Mouse (Mus musculus) forebrain, embryonic 13.5 days (tissue): ENCODE measurements around the gene Fndc3b. TPM values are rescaled to one million over a fixed set of nuclear protein-coding genes. Genes with fewer than 3 reads are reported as not detected.

Source experiments
- ATAC-seq: fragments of 200-750 bp; cut with Nextera tagmentation; 2 replicates; pipeline ENCODE4 v1.8.0; 2017
- H3K27ac ChIP-seq: fragments of 300-500 bp; sonication (generic); 2 replicates; pipeline ENCODE4 v1.5.1; 2015; ENCODE audit warnings: inconsistent platforms, mild to moderate bottlenecking, moderate library complexity
- H3K27me3 ChIP-seq: fragments of 300-500 bp; sonication (generic); 2 replicates; pipeline ENCODE4 v1.6.1; 2015; ENCODE audit warnings: mild to moderate bottlenecking, inconsistent platforms
- H3K36me3 ChIP-seq: fragments of 300-500 bp; sonication (generic); 2 replicates; pipeline ENCODE4 v1.6.1; 2015; ENCODE audit warnings: mild to moderate bottlenecking, inconsistent platforms; ENCODE audit not compliant: poor library complexity, severe bottlenecking
- H3K4me1 ChIP-seq: fragments of 300-500 bp; sonication (generic); 2 replicates; pipeline ENCODE4 v1.6.1; 2015; ENCODE audit warnings: inconsistent platforms
- H3K4me2 ChIP-seq: fragments of 300-500 bp; sonication (generic); 2 replicates; pipeline ENCODE4 v1.6.1; 2015; ENCODE audit warnings: inconsistent platforms, mild to moderate bottlenecking, moderate library complexity
- H3K4me3 ChIP-seq: fragments of 300-500 bp; sonication (generic); 2 replicates; pipeline ENCODE4 v1.5.1; 2015; ENCODE audit warnings: mild to moderate bottlenecking, inconsistent platforms
- H3K9ac ChIP-seq: fragments of 300-500 bp; sonication (generic); 2 replicates; pipeline ENCODE4 v1.6.1; 2015; ENCODE audit warnings: mild to moderate bottlenecking, inconsistent platforms
- H3K9me3 ChIP-seq: fragments of 300-500 bp; sonication (generic); replicated peaks from 2 replicates; pipeline ENCODE4 v1.6.1; 2016; ENCODE audit warnings: inconsistent platforms
- WGBS: fragments of 180-500 bp; shearing (Covaris S2); methylation state at CpG from one replicate; pipeline ENCODE4 v1.1.7; 2015; 5-methylcytosine and 5-hydroxymethylcytosine counted together
- polyA plus RNA-seq: library from polyadenylated mRNA; unstranded; fragments of >200 nt; fragmentation: Nextera tagmentation; extraction: Ambion mirVana; gene quantifications from 2 replicates; pipeline ENCODE4 v1.2.1, GENCODE M21; 2015

The Fndc3b gene
- polyA plus RNA-seq, 1 experiment from 2014 or later, result 5.6 TPM

GRCm38 (mm10) chr3:27475899-27476298 is 235.2 kb downstream of the Fndc3b start:
- H3K9me3 ChIP-seq, result no peaks in the 10 kb centered on the region
- ATAC-seq, result no peak
- WGBS, result 63% methylated on average over 7 of the region's 7 CpGs

GRCm38 (mm10) chr3:27473801-27474599 is 237.1 kb downstream of the Fndc3b start:
- no peaks in the 10 kb centered on the region for H3K9me3 ChIP-seq
- WGBS, result 94% methylated on average over 14 of the region's 14 CpGs
- no peaks in the 10 kb centered on the region for H3K27me3 ChIP-seq
- no peak overlapping the region for H3K27ac ChIP-seq
- H3K4me3 ChIP-seq, result no peak overlapping the region
- ATAC-seq, result no peak
- H3K9ac ChIP-seq, result no peak overlapping the region
- H3K36me3 ChIP-seq, result 0 out of 2 replicates have a peak, but pooled peaks cover 2% of the 10 kb centered on the region
- peaks cover 3% of the 10 kb centered on the region for H3K4me1 ChIP-seq
- H3K4me2 ChIP-seq, result no peak overlapping the region

More at GRCm38 (mm10) chr3:27475899-27476298, 235.2 kb downstream of the Fndc3b start:
- H3K27me3 ChIP-seq, result no peaks in the 10 kb centered on the region
- H3K27ac ChIP-seq, result no peak overlapping the region
- H3K4me3 ChIP-seq, result no peak overlapping the region
- H3K4me1 ChIP-seq, result peaks cover 11% of the 10 kb centered on the region
- 0 out of 2 replicates have a peak, but pooled peaks cover 2% of the 10 kb centered on the region for H3K36me3 ChIP-seq
- H3K4me2 ChIP-seq, result no peak overlapping the region
- H3K9ac ChIP-seq, result no peak overlapping the region

- no peak for ATAC-seq
- Histone ChIP-seq H3K4me1 (no peaks in the 10 kb centered on the region), H3K27ac (no peak overlapping the region), H3K9me3 (no peaks in the 10 kb centered on the region), H3K36me3 (0 out of 2 replicates have a peak, but pooled peaks cover 2% of the 10 kb centered on the region), H3K4me2 (no peak overlapping the region), H3K27me3 (no peaks in the 10 kb centered on the region), H3K4me3 (no peak overlapping the region), H3K9ac (no peak overlapping the region)
- 98% methylated on average over 3 of the region's 3 CpGs for WGBS
Observed at GRCm38 (mm10) chr3:27472846-27473245, 238.3 kb downstream of the Fndc3b start.

GRCm38 (mm10) chr3:27470781-27471180 is 240.3 kb downstream of the Fndc3b start:
- H3K9ac ChIP-seq, result no peak overlapping the region
- ATAC-seq, result no peak
- no peak overlapping the region for H3K27ac ChIP-seq
- 90% methylated on average over 8 of the region's 8 CpGs for WGBS
- no peaks in the 10 kb centered on the region for H3K27me3 ChIP-seq
- H3K4me1 ChIP-seq, result no peaks in the 10 kb centered on the region
- H3K4me2 ChIP-seq, result no peak overlapping the region
- no peak overlapping the region for H3K4me3 ChIP-seq
- 0 out of 2 replicates have a peak, but pooled peaks cover 2% of the 10 kb centered on the region for H3K36me3 ChIP-seq
- H3K9me3 ChIP-seq, result no peaks in the 10 kb centered on the region

- H3K9me3 ChIP-seq, result no peaks in the 10 kb centered on the region
- no peaks in the 10 kb centered on the region for H3K4me1 ChIP-seq
- no peak overlapping the region for H3K9ac ChIP-seq
- H3K27ac ChIP-seq, result no peak overlapping the region
- ATAC-seq, result no peak
- H3K36me3 ChIP-seq, result 0 out of 2 replicates have a peak, but pooled peaks cover 2% of the 10 kb centered on the region
- no peaks in the 10 kb centered on the region for H3K27me3 ChIP-seq
- no peak overlapping the region for H3K4me2 ChIP-seq
- no peak overlapping the region for H3K4me3 ChIP-seq
- WGBS, result 89% methylated on average over 8 of the region's 8 CpGs
Observed at GRCm38 (mm10) chr3:27469971-27470370, 241.1 kb downstream of the Fndc3b start.

GRCm38 (mm10) chr3:27467505-27468020 is 243.5 kb downstream of the Fndc3b start:
- H3K9me3 ChIP-seq, result no peaks in the 10 kb centered on the region
- no peaks in the 10 kb centered on the region for H3K4me1 ChIP-seq
- H3K27ac ChIP-seq, result no peak overlapping the region
- H3K36me3 ChIP-seq, result 0 out of 2 replicates have a peak, but pooled peaks cover 5% of the 10 kb centered on the region
- ATAC-seq, result no peak
- H3K9ac ChIP-seq, result no peak overlapping the region
- H3K27me3 ChIP-seq, result no peaks in the 10 kb centered on the region
- H3K4me2 ChIP-seq, result no peak overlapping the region
- no peak overlapping the region for H3K4me3 ChIP-seq
- 84% methylated on average over 11 of the region's 11 CpGs for WGBS

- Histone ChIP-seq H3K9me3 (no peaks in the 10 kb centered on the region), H3K36me3 (0 out of 2 replicates have a peak, but pooled peaks cover 5% of the 10 kb centered on the region), H3K4me2 (no peak overlapping the region), H3K4me1 (no peaks in the 10 kb centered on the region), H3K27ac (no peak overlapping the region), H3K4me3 (no peak overlapping the region), H3K9ac (no peak overlapping the region), H3K27me3 (no peaks in the 10 kb centered on the region)
- WGBS, result 78% methylated on average over 7 of the region's 7 CpGs
- peak; percentile 46 for ATAC-seq
Observed at GRCm38 (mm10) chr3:27466297-27466901, 244.7 kb downstream of the Fndc3b start.

- Histone ChIP-seq H3K9ac (no peak overlapping the region), H3K4me2 (no peak overlapping the region), H3K4me3 (no peak overlapping the region), H3K36me3 (0 out of 2 replicates have a peak, but pooled peaks cover 13% of the 10 kb centered on the region), H3K27me3 (no peaks in the 10 kb centered on the region), H3K9me3 (no peaks in the 10 kb centered on the region), H3K4me1 (no peaks in the 10 kb centered on the region), H3K27ac (no peak overlapping the region)
- 93% methylated on average over 7 of the region's 7 CpGs for WGBS
- ATAC-seq, result no peak
Observed at GRCm38 (mm10) chr3:27463373-27463772, 247.7 kb downstream of the Fndc3b start.

- ATAC-seq, result no peak
- WGBS, result 87% methylated on average over 15 of the region's 15 CpGs
- H3K27ac ChIP-seq, result no peak overlapping the region
- H3K9ac ChIP-seq, result no peak overlapping the region
- H3K4me3 ChIP-seq, result no peak overlapping the region
- no peak overlapping the region for H3K4me2 ChIP-seq
- no peaks in the 10 kb centered on the region for H3K27me3 ChIP-seq
- H3K36me3 ChIP-seq, result 0 out of 2 replicates have a peak, but pooled peaks cover 13% of the 10 kb centered on the region
- H3K4me1 ChIP-seq, result no peaks in the 10 kb centered on the region
- no peaks in the 10 kb centered on the region for H3K9me3 ChIP-seq
Observed at GRCm38 (mm10) chr3:27462934-27463333, 248.2 kb downstream of the Fndc3b start.

GRCm38 (mm10) chr3:27462316-27462902 is 248.7 kb downstream of the Fndc3b start:
- ATAC-seq, result no peak
- Histone ChIP-seq H3K4me2 (no peak overlapping the region), H3K9ac (no peak overlapping the region), H3K36me3 (0 out of 2 replicates have a peak, but pooled peaks cover 13% of the 10 kb centered on the region), H3K9me3 (no peaks in the 10 kb centered on the region), H3K4me1 (no peaks in the 10 kb centered on the region), H3K4me3 (no peak overlapping the region), H3K27me3 (no peaks in the 10 kb centered on the region), H3K27ac (no peak overlapping the region)
- WGBS, result 94% methylated on average over 9 of the region's 9 CpGs

- WGBS, result 95% methylated on average over 7 of the region's 7 CpGs
- 0 out of 2 replicates have a peak, but pooled peaks cover 14% of the 10 kb centered on the region for H3K36me3 ChIP-seq
- no peak overlapping the region for H3K4me3 ChIP-seq
- ATAC-seq, result no peak
- no peaks in the 10 kb centered on the region for H3K9me3 ChIP-seq
- no peaks in the 10 kb centered on the region for H3K4me1 ChIP-seq
- no peak overlapping the region for H3K9ac ChIP-seq
- no peak overlapping the region for H3K27ac ChIP-seq
- no peak overlapping the region for H3K4me2 ChIP-seq
- no peaks in the 10 kb centered on the region for H3K27me3 ChIP-seq
Observed at GRCm38 (mm10) chr3:27461861-27462260, 249.2 kb downstream of the Fndc3b start.

- H3K4me3 ChIP-seq, result no peak overlapping the region
- H3K4me1 ChIP-seq, result no peaks in the 10 kb centered on the region
- peaks cover 22% of the 10 kb centered on the region for H3K36me3 ChIP-seq
- 59% methylated on average over 1 of the region's 1 CpGs for WGBS
- no peaks in the 10 kb centered on the region for H3K27me3 ChIP-seq
- H3K9me3 ChIP-seq, result no peaks in the 10 kb centered on the region
- peak; percentile 87 for ATAC-seq
- H3K27ac ChIP-seq, result no peak overlapping the region
- no peak overlapping the region for H3K9ac ChIP-seq
- H3K4me2 ChIP-seq, result no peak overlapping the region
Observed at GRCm38 (mm10) chr3:27461037-27461436, 250.1 kb downstream of the Fndc3b start.
